Comparison of ENCODE assay signal across 8 mouse cellular contexts in the genomic region with DNA sequence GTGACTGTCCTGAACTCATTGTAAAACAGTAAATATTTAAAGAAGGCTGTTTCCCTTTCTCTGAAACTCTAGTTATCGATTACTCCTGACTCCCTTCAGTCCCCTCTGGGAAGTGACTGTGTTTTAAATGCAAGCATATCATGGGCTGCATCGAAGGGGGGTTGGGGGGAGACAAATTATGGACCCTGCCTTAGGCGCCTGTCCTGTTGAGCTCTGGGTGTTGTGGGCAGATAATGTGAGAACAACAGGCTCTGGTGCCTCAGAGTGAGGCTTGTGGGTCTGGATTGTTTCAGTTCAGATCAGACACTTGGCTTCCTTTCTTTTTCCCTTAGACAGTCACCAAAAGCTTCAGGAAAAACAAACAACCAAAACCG.
DNase-seq lines count a peak whose midpoint lies in the region; ATAC-seq lines count a peak whose summit lies in the region.

No protein-coding gene starts in this region.

- no peaks in the 10 kb centered on the region for H3K9me3 ChIP-seq in forebrain, embryonic 10.5 days
- no peaks in the 10 kb centered on the region for H3K9me3 ChIP-seq in forebrain, embryonic 16.5 days (ENCODE audit: control insufficient read depth, low read length)
- no peaks in the 10 kb centered on the region for H3K9me3 ChIP-seq in hindbrain, embryonic 15.5 days
- H3K9me3 ChIP-seq in midbrain, embryonic 11.5 days (ENCODE audit: control insufficient read depth, low read length), result no peaks in the 10 kb centered on the region

- ATAC-seq in forebrain, embryonic 16.5 days, result no peak
- ATAC-seq in hindbrain, embryonic 15.5 days (ENCODE audit: low FRiP score, low read depth), result peak; percentile 55; the same call in 1 of the 2 replicates
- peak; percentile 79 for ATAC-seq in midbrain, embryonic 11.5 days (ENCODE audit: low FRiP score)

- no peak overlapping the region for H3K9ac ChIP-seq in forebrain, embryonic 16.5 days (replicated peaks; ENCODE audit: low read depth, low read length)
- H3K9ac ChIP-seq in hindbrain, embryonic 15.5 days, result no peak overlapping the region
- H3K9ac ChIP-seq in midbrain, embryonic 11.5 days (ENCODE audit: low read length), result no peak overlapping the region; the same call in 1 of the 2 replicates

- H3K4me2 ChIP-seq in forebrain, embryonic 16.5 days (ENCODE audit: low read length), result no peak overlapping the region
- peak overlapping the region; percentile 25; the same call in 1 of the 2 replicates for H3K4me2 ChIP-seq in hindbrain, embryonic 15.5 days
- no peak overlapping the region for H3K4me2 ChIP-seq in midbrain, embryonic 11.5 days

- H3K27me3 ChIP-seq in forebrain, embryonic 10.5 days (ENCODE audit: poor library complexity, severe bottlenecking), result no peaks in the 10 kb centered on the region
- no peaks in the 10 kb centered on the region for H3K27me3 ChIP-seq in forebrain, embryonic 16.5 days (replicated peaks; ENCODE audit: control insufficient read depth, insufficient read depth, low read length)
- no peaks in the 10 kb centered on the region for H3K27me3 ChIP-seq in hindbrain, embryonic 15.5 days
- H3K27me3 ChIP-seq in midbrain, embryonic 11.5 days (ENCODE audit: control insufficient read depth, insufficient read depth, low read length), result no peaks in the 10 kb centered on the region

- 5% methylated on average over 4 of the region's 4 CpGs for WGBS in forebrain, embryonic 10.5 days
- WGBS in forebrain, embryonic 16.5 days, result 10% methylated on average over 4 of the region's 4 CpGs
- under 1% methylated on average over 4 of the region's 4 CpGs for WGBS in hindbrain, embryonic 15.5 days
- WGBS in midbrain, embryonic 11.5 days, result 3% methylated on average over 4 of the region's 4 CpGs

- peak overlapping the region; percentile 23; the same call in 1 of the 2 replicates for H3K4me3 ChIP-seq in forebrain, embryonic 10.5 days
- H3K4me3 ChIP-seq in forebrain, embryonic 16.5 days (replicated peaks; ENCODE audit: low read length), result no peak overlapping the region
- H3K4me3 ChIP-seq in hindbrain, embryonic 15.5 days, result no peak overlapping the region
- no peak overlapping the region for H3K4me3 ChIP-seq in midbrain, embryonic 11.5 days (ENCODE audit: low read depth, low read length)

- H3K27ac ChIP-seq in forebrain, embryonic 10.5 days, result peak overlapping the region; percentile 92
- no peak overlapping the region for H3K27ac ChIP-seq in forebrain, embryonic 16.5 days (ENCODE audit: low read length)
- peak overlapping the region; percentile 68 for H3K27ac ChIP-seq in hindbrain, embryonic 15.5 days (replicated peaks)
- H3K27ac ChIP-seq in midbrain, embryonic 11.5 days (ENCODE audit: low read depth, low read length), result peak overlapping the region; percentile 92

- H3K4me1 ChIP-seq in forebrain, embryonic 10.5 days, result peaks cover 43% of the 10 kb centered on the region
- H3K4me1 ChIP-seq in forebrain, embryonic 16.5 days (replicated peaks; ENCODE audit: control insufficient read depth, insufficient read depth, low read length), result peaks cover 8% of the 10 kb centered on the region
- H3K4me1 ChIP-seq in hindbrain, embryonic 15.5 days (replicated peaks), result peaks cover 16% of the 10 kb centered on the region
- H3K4me1 ChIP-seq in midbrain, embryonic 11.5 days (ENCODE audit: control insufficient read depth, insufficient read depth, low read length), result peaks cover 22% of the 10 kb centered on the region

- peak; percentile 50 for DNase-seq in forebrain, embryonic 10.5 days (ENCODE audit: extremely low spot score, low spot score)
- peak; percentile 61 for DNase-seq in embryo, embryonic 9.5 days (ENCODE audit: extremely low spot score)
- DNase-seq in midbrain, embryonic 11.5 days (ENCODE audit: low spot score, missing footprints), result peak; percentile 95
- DNase-seq in frontal cortex, adult 2 months (ENCODE audit: extremely low spot score in 1 of 2, low spot score in 1 of 2), result no peak
- no peak for DNase-seq in thymus, adult 18-20 months
- no peak for DNase-seq in urinary bladder, postnatal 25 days (ENCODE audit: low spot score)

- no peaks in the 10 kb centered on the region for H3K36me3 ChIP-seq in forebrain, embryonic 10.5 days (replicated peaks)
- no peaks in the 10 kb centered on the region for H3K36me3 ChIP-seq in forebrain, embryonic 16.5 days (ENCODE audit: control insufficient read depth, insufficient read depth)
- H3K36me3 ChIP-seq in hindbrain, embryonic 15.5 days, result no peaks in the 10 kb centered on the region
- no peaks in the 10 kb centered on the region for H3K36me3 ChIP-seq in midbrain, embryonic 11.5 days (ENCODE audit: control insufficient read depth, insufficient read depth, low read length)

Comparison
In these comparisons a context has a peak if more than half of its experiments do, and no peak if none do; other contexts are left out.
1. DNase-seq: peak in forebrain, embryonic 10.5 days (single experiment), embryo, embryonic 9.5 days (single experiment) and midbrain, embryonic 11.5 days (single experiment); none in frontal cortex, adult 2 months (0 of 2), thymus, adult 18-20 months (0 of 2) and urinary bladder, postnatal 25 days (single experiment).